In the genomic region with DNA sequence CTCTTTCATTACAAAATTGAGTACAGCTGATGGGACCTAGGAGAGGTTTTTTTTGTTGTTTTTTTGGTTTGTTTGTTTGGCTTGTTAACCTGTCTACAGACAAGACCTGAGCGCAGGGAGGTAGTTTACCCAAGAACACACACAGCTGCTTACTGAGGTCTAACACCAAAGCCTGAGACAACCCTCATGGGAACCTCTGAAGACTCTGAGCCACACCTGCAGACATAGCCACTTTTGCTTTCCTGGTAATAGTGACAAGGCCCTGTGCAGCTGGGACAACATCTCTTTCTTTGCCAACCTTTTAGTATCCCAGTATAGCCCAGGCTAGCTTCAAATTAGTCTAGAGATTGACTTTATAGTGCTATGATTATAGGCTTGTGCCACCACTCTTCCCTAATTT, we compare ENCODE assay signal across 22 mouse cellular contexts. TPM values are rescaled to one million over a fixed set of nuclear protein-coding genes. Genes with fewer than 3 reads are reported as not detected.
DNase-seq lines count a peak whose midpoint lies in the region; ATAC-seq and TF ChIP-seq lines count a peak whose summit lies in the region.
"Had no signal": no experiment of that assay in that cellular context is flagged by ENCODE, and none has a peak within 500 bp of the region (broad histone marks: within the 10 kb centered on the region; RNA-seq: fewer than 3 reads in every experiment).

No protein-coding gene starts in this region.

- no peak overlapping the region; the same call in 1 of the 2 replicates for H3K4me2 ChIP-seq in lung, embryonic 15.5 days
- H3K4me2 ChIP-seq: forebrain, embryonic 15.5 days had no signal

- 79% methylated on average over 1 of the region's 1 CpGs for WGBS in lung, embryonic 15.5 days
- 69% methylated on average over 1 of the region's 1 CpGs for WGBS in lung, adult 2 months

- no peak for TF ChIP-seq CTCF in gastrocnemius, adult 2 months (IDR thresholded peaks at IDR 0.05)
- no peak for TF ChIP-seq CTCF in lung, adult 2 months (IDR thresholded peaks at IDR 0.05; ENCODE audit: insufficient read depth, low read length)

- no peak for TF ChIP-seq POLR2A in lung, adult 2 months (IDR thresholded peaks at IDR 0.05; ENCODE audit: borderline replicate concordance, extremely low read depth, low read depth, low read length)

- H3K4me1 ChIP-seq in lung, embryonic 15.5 days, result peaks cover 36% of the 10 kb centered on the region
- H3K4me1 ChIP-seq in lung, adult 2 months (ENCODE audit: control insufficient read depth, insufficient read depth, low read length), result peaks cover 10% of the 10 kb centered on the region
- H3K4me1 ChIP-seq: forebrain, embryonic 15.5 days had no signal

- ATAC-seq in lung, embryonic 15.5 days (ENCODE audit: borderline replicate concordance, extremely low read depth, low FRiP score, low TSS enrichment), result no peak
- ATAC-seq: forebrain, embryonic 15.5 days had no signal

- no peak overlapping the region for H3K9ac ChIP-seq in lung, embryonic 15.5 days
- H3K9ac ChIP-seq: embryonic facial prominence, embryonic 15.5 days; forebrain, embryonic 15.5 days; heart, embryonic 12.5 days had no signal

- H3K36me3 ChIP-seq in lung, embryonic 15.5 days, result peaks cover 23% of the 10 kb centered on the region

- no peak overlapping the region for H3K4me3 ChIP-seq in gastrocnemius, adult 2 months
- no peak overlapping the region for H3K4me3 ChIP-seq in lung, embryonic 15.5 days
- no peak overlapping the region for H3K4me3 ChIP-seq in lung, adult 2 months (replicated peaks; ENCODE audit: extremely low read depth, low read depth, low read length)
- H3K4me3 ChIP-seq: erythroblast, embryonic 14.5 days; forebrain, embryonic 10.5 days; forebrain, embryonic 15.5 days; heart, embryonic 12.5 days had no signal

- no peaks in the 10 kb centered on the region for H3K9me3 ChIP-seq in lung, embryonic 15.5 days
- H3K9me3 ChIP-seq: embryonic facial prominence, embryonic 15.5 days; forebrain, embryonic 10.5 days; forebrain, embryonic 15.5 days; heart, embryonic 12.5 days had no signal

- DNase-seq in gastrocnemius, adult 2 months, result no peak
- no peak for DNase-seq in gastrocnemius, postnatal 10 days
- no peak for DNase-seq in lung, adult 2 months
- DNase-seq in thymus, postnatal 14 days, result peak; percentile 51
- no peak for DNase-seq in urinary bladder, postnatal 4 days (ENCODE audit: low spot score in 2 of 2)
- DNase-seq in spleen, postnatal 10 days (ENCODE audit: low spot score in 2 of 2), result no peak
- DNase-seq: adrenal gland, postnatal 10 days; B cell, adult 2 months; cerebellum, adult 11 months; cerebellum, adult 8-10 months; cerebellum, postnatal 14 days; embryo, embryonic 11 days; gastrocnemius, postnatal 14 days; heart, postnatal 36 days had no signal

- H3K27me3 ChIP-seq in lung, embryonic 15.5 days, result no peaks in the 10 kb centered on the region
- H3K27me3 ChIP-seq: embryonic facial prominence, embryonic 15.5 days; forebrain, embryonic 15.5 days had no signal

- H3K27ac ChIP-seq in gastrocnemius, adult 2 months, result peak overlapping the region; percentile 72
- 0 out of 2 replicates have a peak overlapping the region, but pooled peaks have one; percentile 70 for H3K27ac ChIP-seq in lung, embryonic 15.5 days
- H3K27ac ChIP-seq: embryonic facial prominence, embryonic 15.5 days; forebrain, embryonic 10.5 days; forebrain, embryonic 15.5 days had no signal

- intact Hi-C loops in gastrocnemius, adult 2 months (cut with DNase I), result loop anchor here (5.0 kb wide), 1 partner anchor 54 kb away; no protein-coding TSS in a partner anchor

RNA-seq across cellular contexts. Expression of a gene that starts 0.4 kb away (rescaled TPM):
- 1 to 10 TPM; 5.2 TPM for total RNA-seq in gastrocnemius, adult 2 months (2021)
- total RNA-seq in gastrocnemius, postnatal 10 days (2021), result 10 to 100 TPM; 12.3 to 14.4 TPM
- 4.1 and 4.5 TPM in 2 replicates for polyA plus RNA-seq in lung, embryonic 15.5 days (2015; fragmentation: Nextera tagmentation; extraction: Ambion mirVana)
- 35.4 and 40.4 TPM in 2 replicates for polyA plus RNA-seq in lung, adult 2 months (2012; rRNA removed)
- total RNA-seq: common myeloid progenitor, adult 5-6 weeks had no signal
- polyA plus RNA-seq: CD4-positive, CD25-positive, alpha-beta regulatory T cell, adult 4 months; erythroblast, embryonic 14.5 days had no signal

RNA-seq across cellular contexts. Expression of a gene that starts 40.3 kb away (rescaled TPM):
- total RNA-seq in gastrocnemius, adult 2 months (2021), result 10 to 100 TPM; 60.3 to 64.2 TPM
- 10 to 100 TPM; 40.3 to 41.1 TPM for total RNA-seq in gastrocnemius, postnatal 10 days (2021)
- polyA plus RNA-seq in lung, embryonic 15.5 days (2015; fragmentation: Nextera tagmentation; extraction: Ambion mirVana), result 68.4 and 74.3 TPM in 2 replicates
- 19.2 and 26.8 TPM in 2 replicates for polyA plus RNA-seq in lung, adult 2 months (2012; rRNA removed)

RNA-seq across cellular contexts. Expression of a gene that starts 40.4 kb away (rescaled TPM):
- 10 to 100 TPM; 16.9 to 19.7 TPM for total RNA-seq in gastrocnemius, adult 2 months (2021)
- total RNA-seq in gastrocnemius, postnatal 10 days (2021), result 10 to 100 TPM; 35.7 to 44.8 TPM
- 141 and 146 TPM in 2 replicates for polyA plus RNA-seq in lung, embryonic 15.5 days (2015; fragmentation: Nextera tagmentation; extraction: Ambion mirVana)
- polyA plus RNA-seq in lung, adult 2 months (2012; rRNA removed), result 22.3 and 33.3 TPM in 2 replicates
